Mouse (Mus musculus) gastrocnemius, adult 18-20 months (tissue): Measurements from ENCODE around the gene Ube2d1. TPM values are rescaled to one million over a fixed set of nuclear protein-coding genes. Genes with fewer than 3 reads are reported as not detected.

Experiments used
- DNase-seq: peaks from one replicate; pipeline ENCODE4 v3.0.0; 2021; ENCODE audit warnings: low spot score
- total RNA-seq, 2 experiments: library from RNA; stranded (reverse); gene quantifications; 2 replicates each; pipeline ENCODE4 v1.2.3; 2021

Ube2d1 gene
- total RNA-seq, 2 experiments from 2014 or later = 170 to 210 TPM

DNA sequence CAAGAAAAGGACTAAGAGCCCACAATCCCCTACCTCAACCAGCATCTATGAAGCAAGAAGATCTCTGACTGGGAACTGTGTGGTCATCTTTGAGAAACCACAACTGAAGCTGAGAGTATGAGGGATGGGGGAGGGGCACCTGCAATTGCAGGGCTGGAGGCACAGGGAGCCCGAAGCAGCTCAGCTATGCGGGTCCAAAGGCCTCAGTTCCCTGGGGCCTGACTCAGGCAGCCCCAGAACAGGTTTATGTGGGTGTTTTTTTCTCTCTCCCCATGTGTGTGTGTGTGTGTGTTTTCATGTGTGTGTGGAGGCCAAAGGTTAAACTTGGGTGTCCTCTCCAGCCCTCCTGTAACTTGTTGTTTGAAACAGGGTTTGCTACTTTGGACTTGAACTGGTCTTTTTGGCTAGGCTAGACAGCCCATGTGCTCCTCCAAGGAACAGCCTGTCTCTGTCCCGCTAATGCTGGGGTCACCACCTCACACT, 6.2 kb upstream of the Ube2d1 start:
- DNase-seq = no peak

DNA sequence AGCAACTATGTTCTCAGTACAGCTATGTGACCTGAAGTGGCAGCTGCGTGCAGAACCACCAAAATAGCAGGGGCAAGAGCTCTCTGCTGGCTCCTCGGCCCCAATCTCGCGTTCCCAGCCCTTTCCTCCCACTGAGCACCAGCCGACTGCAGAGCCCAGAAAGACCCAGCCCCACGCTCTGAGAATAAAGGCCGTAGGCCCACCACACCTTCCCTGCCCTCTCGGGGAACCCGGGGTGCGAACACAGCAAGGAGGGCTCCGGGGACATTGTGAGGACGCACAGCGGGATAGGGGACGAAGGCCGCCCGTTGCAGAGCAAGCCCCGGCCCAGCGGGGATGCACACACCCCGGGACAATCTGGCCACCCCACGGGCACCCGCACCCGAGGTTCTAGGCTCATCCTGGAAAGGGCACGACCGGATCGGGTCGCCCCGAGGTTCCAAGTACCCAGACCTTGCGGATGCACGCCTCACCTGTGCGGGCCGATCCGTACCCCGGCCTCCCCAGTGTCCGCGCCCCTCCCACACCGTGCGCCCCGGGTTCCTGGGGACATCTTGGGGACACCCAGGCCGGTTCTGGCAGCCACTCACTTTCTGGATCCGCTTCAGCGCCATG, 444 bp downstream of the Ube2d1 start:
- peak; percentile 69 for DNase-seq

DNA sequence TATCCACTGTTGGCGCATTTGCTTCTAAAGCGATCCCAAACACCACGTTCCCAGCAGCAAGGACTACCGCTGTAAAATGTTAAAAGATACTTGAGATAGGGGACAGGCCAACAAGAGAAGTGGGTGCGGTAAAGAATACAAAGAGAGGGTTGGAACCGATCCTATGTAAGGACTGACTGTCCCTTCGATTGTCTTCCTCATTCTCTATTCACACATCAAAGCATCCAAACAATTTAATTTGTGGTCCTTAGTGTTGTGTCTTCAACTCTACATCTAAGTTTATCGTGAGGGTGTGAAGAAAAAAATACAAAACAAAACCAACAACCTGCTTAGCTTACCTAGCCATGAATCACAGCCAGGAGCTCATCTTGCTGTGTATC, 941 bp downstream of the Ube2d1 start:
- no peak for DNase-seq

DNA sequence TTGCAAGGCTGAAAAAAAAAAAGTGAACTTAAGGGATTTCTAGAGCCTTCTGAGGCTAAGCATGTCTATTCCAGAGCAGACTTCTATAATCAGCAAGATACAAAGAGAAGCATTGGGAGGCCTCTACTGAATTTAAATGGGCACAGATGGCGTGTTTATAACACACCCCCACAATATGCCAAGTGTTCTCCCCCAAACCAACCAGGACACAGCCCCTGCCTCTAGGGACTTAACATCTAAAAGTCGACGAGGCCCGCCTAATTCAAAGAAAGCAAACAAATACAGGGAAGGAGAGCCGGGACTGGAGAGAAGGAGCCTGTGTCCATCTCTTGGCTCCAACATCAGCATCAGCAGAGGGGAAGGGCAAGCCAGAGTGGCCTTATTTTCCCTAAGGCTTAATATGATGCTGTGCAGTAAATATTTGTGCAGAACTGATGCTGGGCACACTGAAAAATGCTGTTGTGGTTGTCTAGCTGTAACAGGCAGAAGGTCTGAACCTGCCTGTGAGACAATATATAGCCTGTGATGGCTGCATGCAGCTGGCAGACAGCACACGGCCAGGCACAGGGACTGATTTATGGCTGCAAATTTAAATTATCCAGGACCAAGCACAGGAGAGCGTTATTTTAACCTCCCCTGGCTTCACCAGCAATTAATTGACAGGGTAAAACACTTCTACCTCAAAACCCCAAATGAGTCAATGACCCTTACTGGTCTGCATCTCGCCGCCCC, 11.9 kb downstream of the Ube2d1 start:
- no peak for DNase-seq

GRCm38 (mm10) chr10:71267973-71268372, 17.1 kb downstream of the Ube2d1 start:
- no peak for DNase-seq

DNA sequence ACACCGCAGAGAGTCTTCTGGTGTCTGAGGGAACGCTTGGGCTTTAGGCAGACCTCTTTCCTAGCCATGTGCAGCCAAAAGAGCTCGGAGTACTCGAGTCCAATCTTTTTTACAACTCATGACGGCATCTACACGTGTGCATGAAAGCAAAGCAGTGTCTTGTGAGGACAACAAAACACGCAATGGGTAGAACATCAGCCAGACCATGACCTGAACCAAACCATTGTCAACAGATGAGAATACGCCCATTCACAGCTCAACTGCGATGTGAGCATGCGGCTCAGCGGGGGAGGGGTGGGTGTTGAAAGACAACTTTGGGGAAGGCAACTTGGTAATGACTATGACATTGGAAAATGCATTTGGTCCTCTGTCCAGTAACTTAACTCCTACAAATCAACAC, 17.6 kb downstream of the Ube2d1 start:
- DNase-seq = no peak

DNA sequence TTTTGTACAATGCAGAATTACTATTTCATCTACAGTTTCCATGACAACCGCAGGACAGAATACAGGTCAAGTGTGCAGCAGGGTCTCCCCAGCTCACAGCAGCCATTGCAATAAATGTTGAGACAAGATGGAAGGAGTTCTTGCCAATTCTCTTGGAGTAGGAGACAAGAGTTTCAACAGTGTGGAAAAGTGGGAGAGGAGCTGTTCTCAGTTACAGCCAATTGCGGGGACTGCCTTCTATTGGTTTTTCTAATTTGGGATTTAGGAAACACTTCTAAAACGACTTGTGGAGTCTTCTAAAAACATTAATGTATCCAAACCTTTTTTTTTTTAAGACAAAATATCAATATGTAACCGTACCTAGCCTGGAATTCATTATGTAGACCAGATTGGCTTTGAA, 20.0 kb downstream of the Ube2d1 start:
- DNase-seq = no peak

- no peak for DNase-seq
Observed at GRCm38 (mm10) chr10:71261637-71262036, 23.4 kb downstream of the Ube2d1 start.

DNA sequence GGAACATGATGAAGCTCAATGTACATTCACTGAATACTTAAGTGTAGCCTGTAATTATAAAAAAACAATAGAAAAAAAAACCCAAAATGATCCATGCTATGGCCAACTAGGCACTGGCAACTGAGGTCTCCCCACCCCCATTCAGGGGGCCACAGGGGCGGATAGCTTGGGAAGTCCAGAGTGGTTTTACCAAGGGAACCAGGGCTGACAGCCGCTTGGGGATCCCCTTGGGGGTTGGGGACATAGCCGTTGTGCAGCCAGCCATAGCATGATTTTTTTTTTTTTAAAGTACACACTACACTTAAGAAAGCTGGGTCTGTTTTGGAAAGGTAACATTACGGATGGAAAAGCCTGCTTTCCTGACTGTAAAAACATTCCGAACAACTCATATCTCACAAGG, 26.1 kb downstream of the Ube2d1 start:
- no peak for DNase-seq

DNA sequence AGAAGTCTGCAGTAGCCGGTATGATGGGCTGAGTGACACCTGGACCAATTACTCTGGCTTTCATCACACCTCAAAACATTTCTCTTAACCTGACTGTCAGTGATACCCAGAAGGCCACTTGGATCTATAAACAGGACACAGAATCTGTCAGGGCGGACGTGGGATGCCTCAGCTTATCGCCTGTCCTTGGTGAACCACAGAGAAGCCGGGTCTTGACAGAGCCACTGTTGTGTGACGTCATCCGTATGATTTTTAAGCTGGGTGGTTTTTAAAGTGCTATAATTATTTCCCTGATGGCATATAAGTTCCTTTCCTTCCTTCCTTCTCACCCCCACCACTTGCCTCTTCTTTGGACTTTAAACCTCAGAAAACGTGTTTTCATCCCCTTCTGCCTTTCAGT, 26.5 kb downstream of the Ube2d1 start:
- DNase-seq = no peak

- DNase-seq = no peak
Observed at GRCm38 (mm10) chr10:71253147-71253546, 31.9 kb downstream of the Ube2d1 start.

- peak; percentile 50 for DNase-seq
Observed at GRCm38 (mm10) chr10:71252421-71252820, 32.6 kb downstream of the Ube2d1 start.

DNA sequence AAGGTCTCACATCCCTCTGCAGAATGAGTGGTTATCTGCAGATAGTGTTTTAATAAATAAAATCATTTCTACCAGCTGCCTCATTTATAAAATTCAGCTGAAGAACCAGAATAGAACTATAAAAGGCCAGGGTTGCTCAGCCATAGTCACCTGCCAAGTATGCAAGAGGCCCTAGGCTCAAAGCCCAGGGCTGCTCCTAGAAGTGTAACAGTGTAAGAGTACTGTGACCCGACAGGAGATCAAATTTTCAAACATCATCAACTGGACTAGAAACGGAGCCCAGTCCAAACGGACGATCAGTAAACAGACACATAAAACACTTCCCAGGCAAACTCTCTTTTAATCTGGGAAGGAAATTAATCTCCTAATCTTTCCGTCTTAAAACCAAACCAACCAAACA, 33.2 kb downstream of the Ube2d1 start:
- peak; percentile 76 for DNase-seq

DNA sequence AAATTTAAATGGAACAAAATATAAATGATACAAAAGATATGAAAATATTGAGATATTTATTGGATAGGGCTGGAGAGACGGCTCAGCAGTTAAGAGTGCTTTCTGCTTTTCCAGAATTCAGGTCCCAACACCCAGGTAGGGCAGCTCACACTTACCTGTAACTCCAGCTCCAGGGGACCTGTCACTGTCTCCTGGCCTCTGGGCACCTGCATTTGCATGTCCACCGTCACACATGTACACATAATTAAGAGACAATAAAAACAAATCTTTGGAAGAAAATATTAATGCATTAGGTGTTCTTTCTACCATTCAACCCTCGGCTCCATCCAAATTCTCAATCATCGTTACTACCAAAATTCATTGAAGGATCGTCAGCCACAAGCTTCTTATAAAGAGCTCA, 33.8 kb downstream of the Ube2d1 start:
- DNase-seq = no peak

DNA sequence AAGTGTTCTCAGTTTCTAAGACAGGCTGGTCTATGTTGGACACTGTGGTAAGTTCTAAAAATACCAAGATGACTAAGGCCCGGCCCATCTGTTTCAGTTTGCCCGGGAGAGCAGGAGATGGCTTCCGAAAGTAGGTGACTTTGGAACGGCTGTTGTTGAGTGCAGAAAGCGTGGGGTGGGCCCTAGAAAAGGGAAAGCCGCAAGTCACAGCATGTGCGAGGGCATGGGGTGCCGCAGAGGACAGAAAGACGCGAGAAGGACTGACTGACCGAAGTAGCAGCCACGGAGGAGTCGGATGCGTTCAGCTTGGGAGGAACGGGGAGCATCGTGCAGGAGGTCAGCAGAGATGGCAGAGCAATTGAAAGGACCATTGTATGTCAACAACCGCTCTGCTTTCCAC, 34.6 kb downstream of the Ube2d1 start:
- peak; percentile 76 for DNase-seq

GRCm38 (mm10) chr10:71249086-71249880, 35.8 kb downstream of the Ube2d1 start:
- DNase-seq = peak; percentile 25

DNA sequence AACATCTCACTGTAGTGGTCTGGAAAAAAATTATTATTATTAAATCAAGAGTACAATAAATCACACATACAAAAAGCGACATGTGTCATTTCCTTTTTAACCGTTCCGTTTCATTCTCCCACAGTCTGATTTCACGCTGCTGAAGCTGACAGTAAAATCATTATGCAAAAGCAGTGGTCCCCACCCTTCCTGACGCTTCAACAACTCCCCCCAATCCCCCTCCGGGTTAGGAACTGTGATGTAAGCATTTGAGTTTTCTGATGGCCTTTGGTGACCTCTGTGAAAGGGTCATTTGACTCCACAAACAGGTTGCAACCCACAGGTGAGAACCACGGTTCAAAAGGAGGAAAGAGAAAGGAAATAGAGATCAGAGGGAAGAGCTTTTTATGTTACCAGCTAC, 38.1 kb downstream of the Ube2d1 start:
- DNase-seq = no peak

DNA sequence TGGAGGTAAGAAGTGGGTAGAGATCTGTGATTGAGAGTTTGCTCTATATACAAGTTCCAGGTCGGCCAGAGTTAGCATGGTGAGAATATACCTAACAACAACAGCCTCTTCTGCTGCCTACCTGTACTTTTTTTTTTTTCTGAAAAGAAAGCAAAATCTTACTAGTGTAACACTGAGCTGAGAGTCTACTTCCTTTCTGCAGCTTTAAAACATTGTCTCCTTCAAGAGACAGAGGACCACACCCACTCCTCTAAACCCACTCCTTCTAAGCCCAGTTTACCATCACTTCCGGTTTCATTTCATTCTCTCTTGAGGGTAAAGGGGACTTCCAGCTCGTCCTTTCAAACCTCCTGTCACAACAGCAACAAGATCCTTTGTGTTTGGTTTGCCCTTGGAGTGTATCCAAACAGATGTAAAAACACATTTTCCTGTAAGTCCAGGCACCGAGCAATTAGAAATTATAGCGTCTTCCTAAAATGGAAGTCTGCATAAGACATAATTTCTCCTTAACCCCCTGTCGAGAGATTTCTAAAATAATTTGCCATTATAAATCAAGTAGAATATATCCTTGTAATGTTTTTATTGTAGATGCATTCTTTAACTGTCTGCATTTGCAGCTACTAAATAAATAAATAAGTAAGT, 45.5 kb downstream of the Ube2d1 start:
- DNase-seq = no peak

- no peak for DNase-seq
Observed at GRCm38 (mm10) chr10:71238240-71238554, 46.9 kb downstream of the Ube2d1 start, which contains the start of gene Tfam. Gene Tfam (minus strand): TSS chr10:71238280.

DNA sequence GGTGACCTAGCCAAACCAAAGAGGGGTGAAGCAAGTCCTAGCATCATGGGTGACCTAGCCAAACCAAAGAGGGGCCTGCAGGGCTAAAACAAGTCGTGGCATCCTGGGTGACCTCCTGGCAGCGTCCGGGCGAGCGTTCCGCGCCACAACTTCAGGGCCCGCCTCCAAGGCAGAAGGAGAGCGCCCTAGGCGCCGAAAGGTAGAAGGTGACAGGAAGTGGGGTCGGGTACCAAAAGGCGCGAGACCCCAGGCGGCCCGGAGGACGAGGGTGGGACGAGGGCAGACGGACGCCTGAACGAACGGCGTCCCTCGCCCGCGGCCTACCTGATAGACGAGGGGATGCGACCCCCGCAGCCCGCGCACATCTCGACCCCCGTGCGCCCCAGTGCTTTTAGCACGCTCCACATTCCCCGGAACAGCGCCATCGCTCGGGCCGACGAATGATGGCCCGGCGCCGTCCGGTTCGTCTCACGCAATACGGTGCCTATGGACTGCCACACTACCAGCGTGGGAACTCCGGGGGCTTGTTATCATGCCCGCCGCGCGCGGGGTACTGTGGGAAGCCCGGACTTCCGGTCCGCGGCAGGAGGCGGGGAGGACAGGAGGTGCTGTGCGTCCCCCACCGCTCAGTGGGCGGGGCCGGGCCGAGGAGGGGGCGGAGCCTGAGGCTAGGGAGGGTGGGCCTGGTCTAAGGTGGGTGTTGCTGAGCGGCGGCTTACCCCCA, 47.4 kb downstream of the Ube2d1 start:
- DNase-seq = peak; percentile 96

- no peak for DNase-seq
Observed at GRCm38 (mm10) chr10:71234071-71234470, 51.0 kb downstream of the Ube2d1 start.
